Mouse (Mus musculus): ENCODE data around the gene Yif1b.
"Not testable (repeated sequence)": the region's sequence is repeated elsewhere in the genome, so short reads cannot be mapped to it uniquely, and the experiment has no call there.

DNA sequence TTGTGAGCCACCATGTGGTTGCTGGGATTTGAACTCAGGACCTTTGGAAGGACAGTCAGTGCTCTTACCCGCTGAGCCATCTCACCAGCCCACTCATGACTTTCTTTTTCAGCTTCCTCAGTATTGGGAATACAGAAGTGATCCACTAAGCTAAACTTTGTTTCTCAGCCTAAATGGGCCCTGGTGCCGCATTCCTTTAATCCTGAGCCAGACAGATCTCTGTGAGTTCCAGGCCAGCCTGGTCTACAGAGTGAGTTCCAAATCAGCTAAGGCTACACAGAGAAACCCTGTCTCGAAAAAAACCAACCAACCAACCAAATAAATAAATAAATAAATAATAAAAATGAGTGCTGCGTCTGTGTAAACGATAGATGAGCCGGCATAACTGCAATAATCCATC is 533 bp upstream of the Yif1b start:
- TF ChIP-seq POLR2A (IDR thresholded peaks at IDR 0.05; ENCODE audit: low read depth, low read length); CTCF (IDR thresholded peaks at IDR 0.05; ENCODE audit: extremely low read depth, insufficient read length, insufficient replicate concordance, low read depth, low read length): not testable (repeated sequence)

Data from small intestine, adult 2 months (tissue).